Mouse (Mus musculus): Measurements from ENCODE around the gene Gtf2h1.

- TF ChIP-seq CTCF (IDR thresholded peaks at IDR 0.05; ENCODE audit: low read depth, low read length) (no peak), POLR2A (IDR thresholded peaks at IDR 0.05; ENCODE audit: borderline replicate concordance, low read depth, low read length) (no peak)
Observed at GRCm38 (mm10) chr7:46833266-46833665, 37.4 kb downstream of the Gtf2h1 start.

Measured in bone marrow macrophage, adult 2 months (primary cell).